Mouse (Mus musculus) liver, embryonic 14.5 days (tissue): ENCODE measurements at regions not wholly inside any gene's neighbourhood (a gene's known extent, or its start where the extent isn't known, plus 50 kb on each side); places are given as distances from the start of the nearest gene placed in this dataset.

ENCODE experiments used
- ATAC-seq: fragments of 200-750 bp; cut with Nextera tagmentation; 2 replicates; pipeline ENCODE4 v1.8.0; 2017; ENCODE audit warnings: moderate number of reproducible peaks, mild to moderate bottlenecking, moderate library complexity; ENCODE audit not compliant: insufficient read depth
- DNase-seq, 3 experiments: peaks; one replicate each; pipeline ENCODE4 v3.0.0-alpha.2; 2012 to 2013; ENCODE audit warnings: low read depth in 3 of 3, low spot score in 3 of 3
- H3K27ac ChIP-seq: fragments of 300-500 bp; sonication (generic); 2 replicates; pipeline ENCODE4 v1.5.1; 2014; ENCODE audit warnings: moderate library complexity, mild to moderate bottlenecking, control low read depth, inconsistent platforms
- H3K27me3 ChIP-seq: fragments of 300-500 bp; sonication (generic); 2 replicates; pipeline ENCODE4 v1.6.1; 2014; ENCODE audit warnings: mild to moderate bottlenecking, low read length, moderate library complexity; ENCODE audit not compliant: control insufficient read depth, insufficient read depth
- H3K36me3 ChIP-seq: fragments of 300-500 bp; sonication (generic); replicated peaks from 2 replicates; pipeline ENCODE4 v1.6.1; 2014; ENCODE audit warnings: low read depth; ENCODE audit not compliant: control insufficient read depth, insufficient read depth
- H3K4me1 ChIP-seq, 2 experiments: fragments of 200-500 bp in 1 of 2; fragments of 300-500 bp in 1 of 2; sonication (generic) in 1 of 2; replicated peaks; 2 replicates each; pipeline ENCODE4 v1.6.1; 2012 to 2014; ENCODE audit warnings: antibody characterized with exemption in 1 of 2, inconsistent platforms in 1 of 2, low read length in 1 of 2; ENCODE audit not compliant: control insufficient read depth in 2 of 2, insufficient read depth in 2 of 2
- H3K4me2 ChIP-seq: fragments of 300-500 bp; sonication (generic); 2 replicates; pipeline ENCODE4 v1.6.1; 2014; ENCODE audit warnings: low read depth, mild to moderate bottlenecking, control low read depth, moderate library complexity
- H3K4me3 ChIP-seq, 2 experiments: fragments of 200-500 bp in 1 of 2; fragments of 300-500 bp in 1 of 2; sonication (generic) in 1 of 2; 2 replicates each; pipeline ENCODE4 v1.5.1; 2012 to 2014; ENCODE audit warnings: low read depth in 2 of 2, low read length in 2 of 2, mild to moderate bottlenecking in 2 of 2, control low read depth in 1 of 2, inconsistent platforms in 1 of 2, moderate library complexity in 1 of 2; ENCODE audit not compliant: insufficient read depth in 1 of 2
- H3K9ac ChIP-seq: fragments of 300-500 bp; sonication (generic); replicated peaks from 2 replicates; pipeline ENCODE4 v1.6.1; 2014; ENCODE audit warnings: mild to moderate bottlenecking, control low read depth, moderate library complexity
- H3K9me3 ChIP-seq: fragments of 300-500 bp; sonication (generic); 2 replicates; pipeline ENCODE4 v1.6.1; 2016; ENCODE audit warnings: low read length, mixed read lengths; ENCODE audit not compliant: control insufficient read depth
- CTCF ChIP-seq: IDR thresholded peaks from 2 replicates; pipeline ENCODE4 v1.5.1; 2016; ENCODE audit warnings: antibody characterized with exemption, low read depth, control low read depth
- EP300 ChIP-seq: IDR thresholded peaks from 2 replicates; pipeline ENCODE4 v1.6.1; 2016; ENCODE audit warnings: antibody characterized with exemption, low read depth
- WGBS: fragments of 180-500 bp; shearing (Covaris S2); extraction: QIAGEN DNeasy Blood & Tissue Kit; methylation state at CpG from one replicate; pipeline ENCODE4 v1.1.7; 2014; ENCODE audit not compliant: insufficient replicate concordance; 5-methylcytosine and 5-hydroxymethylcytosine counted together

DNA sequence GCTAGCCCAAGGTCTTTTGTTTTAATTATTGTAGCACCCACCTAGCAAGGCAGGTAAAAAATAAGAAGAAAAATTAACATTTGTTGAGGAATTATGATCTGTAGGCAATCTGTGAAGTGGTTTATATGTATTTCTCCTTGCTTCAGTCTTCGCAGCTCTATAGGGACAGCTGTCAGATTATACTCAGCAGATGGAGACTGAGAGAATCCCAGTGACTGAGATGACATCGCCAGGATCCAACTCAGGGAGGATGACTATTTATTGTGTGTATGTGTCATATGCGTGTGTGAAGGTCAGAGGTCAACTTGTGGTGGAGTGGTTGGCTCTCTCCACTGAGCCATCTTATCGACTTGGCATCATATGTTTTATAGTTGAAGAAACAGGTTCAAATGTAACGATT, 362.0 kb upstream of the Chd6 start:
- Histone ChIP-seq H3K27ac (no peak overlapping the region), H3K27me3 (no peaks in the 10 kb centered on the region), H3K9ac (no peak overlapping the region), H3K9me3 (no peaks in the 10 kb centered on the region), H3K4me2 (no peak overlapping the region), H3K36me3 (no peaks in the 10 kb centered on the region), H3K4me1 (no peaks in the 10 kb centered on the region), H3K4me3 (no peak overlapping the region)
- WGBS = 57% methylated on average over 5 of the region's 5 CpGs
- ATAC-seq (no peak), DNase-seq (no peak)
- TF ChIP-seq EP300 = no peak
- TF ChIP-seq CTCF = no peak

DNA sequence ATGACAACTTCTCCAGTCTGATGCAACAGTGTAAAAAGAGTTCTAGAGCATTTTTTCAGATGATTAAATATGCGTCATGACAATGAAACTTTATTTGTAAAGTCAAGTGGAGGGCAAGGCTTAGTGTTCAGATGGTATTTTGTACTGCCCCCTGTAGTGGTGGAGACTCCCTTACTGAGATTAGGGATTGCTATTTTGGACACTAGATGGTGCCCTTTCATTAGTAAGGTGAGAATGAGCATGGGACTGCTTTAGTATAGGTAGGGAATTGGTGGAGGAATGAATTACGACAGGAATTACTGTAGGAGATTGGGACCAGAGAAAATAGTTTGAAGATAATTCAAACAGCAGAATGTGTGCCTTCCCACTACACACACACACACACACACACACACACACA, 361.1 kb upstream of the Chd6 start:
- no peaks in the 10 kb centered on the region for H3K9me3 ChIP-seq
- no peak overlapping the region for H3K27ac ChIP-seq
- no peaks in the 10 kb centered on the region for H3K27me3 ChIP-seq
- TF ChIP-seq CTCF (no peak), EP300 (no peak)
- 24% methylated on average over 2 of the region's 2 CpGs for WGBS
- H3K9ac ChIP-seq = no peak overlapping the region
- H3K4me1 ChIP-seq = no peaks in the 10 kb centered on the region
- DNase-seq = no peak
- no peak for ATAC-seq
- no peaks in the 10 kb centered on the region for H3K36me3 ChIP-seq
- H3K4me3 ChIP-seq = no peak overlapping the region
- H3K4me2 ChIP-seq = no peak overlapping the region

DNA sequence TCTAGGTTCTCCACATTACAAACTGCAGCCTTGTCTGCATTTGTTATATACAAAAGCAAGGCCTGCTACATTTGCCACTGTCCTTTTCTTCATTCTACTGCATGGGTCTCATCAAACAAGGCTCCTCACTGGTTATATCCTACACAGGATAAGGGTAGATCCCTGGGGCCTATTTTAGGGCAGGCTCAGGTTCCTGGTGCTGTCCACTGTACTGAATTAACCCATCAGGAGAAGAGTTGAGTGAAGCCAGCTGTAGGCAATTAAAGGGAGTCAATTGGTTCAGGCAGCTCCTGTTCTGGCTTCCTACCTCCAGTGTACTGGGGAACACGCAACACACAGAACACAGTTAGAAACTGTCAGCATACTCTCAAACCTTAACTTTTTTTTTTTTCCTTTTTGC, 358.2 kb upstream of the Chd6 start:
- Histone ChIP-seq H3K27me3 (no peaks in the 10 kb centered on the region), H3K27ac (no peak overlapping the region), H3K4me3 (no peak overlapping the region), H3K4me2 (no peak overlapping the region), H3K9ac (no peak overlapping the region), H3K36me3 (no peaks in the 10 kb centered on the region), H3K9me3 (no peaks in the 10 kb centered on the region), H3K4me1 (no peaks in the 10 kb centered on the region)
- WGBS = 35% methylated on average over 1 of the region's 1 CpGs
- ATAC-seq = no peak
- no peak for TF ChIP-seq EP300
- no peak for TF ChIP-seq CTCF
- no peak for DNase-seq

DNA sequence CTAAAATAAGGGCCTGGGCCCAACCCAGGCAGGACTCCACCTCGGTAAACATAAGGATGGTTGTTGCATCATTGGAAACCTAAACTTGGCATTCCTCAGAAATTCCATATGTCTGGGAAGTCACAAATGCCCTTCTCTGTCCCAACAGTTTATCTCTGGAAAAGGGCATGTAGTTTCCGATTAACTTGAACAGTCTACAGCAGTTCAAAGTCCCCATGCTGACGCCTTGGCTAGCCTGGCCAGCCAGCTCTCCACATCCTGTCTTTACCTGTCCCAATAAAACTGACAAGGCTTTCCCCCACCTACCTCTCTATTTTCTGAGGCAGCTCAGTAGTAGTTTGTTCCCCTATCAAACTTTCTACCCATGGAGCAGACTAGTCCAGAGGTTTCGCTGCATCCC, 351.7 kb upstream of the Chd6 start:
- Histone ChIP-seq H3K4me3 (no peak overlapping the region), H3K27me3 (no peaks in the 10 kb centered on the region), H3K4me1 (no peaks in the 10 kb centered on the region), H3K9ac (no peak overlapping the region), H3K36me3 (no peaks in the 10 kb centered on the region), H3K4me2 (no peak overlapping the region), H3K27ac (no peak overlapping the region), H3K9me3 (no peaks in the 10 kb centered on the region)
- WGBS = 67% methylated on average over 4 of the region's 4 CpGs
- TF ChIP-seq EP300 = no peak
- no peak for TF ChIP-seq CTCF
- DNase-seq (no peak), ATAC-seq (no peak)

DNA sequence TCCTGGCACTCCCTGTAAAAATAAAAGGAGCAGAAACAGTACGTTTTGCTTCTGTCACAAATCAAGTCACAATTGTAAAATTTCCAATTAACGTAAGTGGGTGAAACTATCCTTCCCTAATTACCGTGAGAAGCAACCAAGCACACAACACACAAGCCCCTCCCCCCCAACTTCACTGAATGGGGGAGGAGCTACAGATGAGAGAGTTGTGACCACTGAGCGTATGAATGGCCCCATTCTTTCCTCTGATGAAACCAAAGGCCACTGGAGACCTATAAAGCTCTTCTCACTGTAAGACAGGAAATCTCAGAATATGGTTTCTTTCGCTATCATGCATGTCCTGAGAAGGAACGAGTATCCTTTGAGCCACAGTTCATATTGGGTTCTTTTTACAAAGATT, 345.6 kb upstream of the Chd6 start:
- Histone ChIP-seq H3K36me3 (no peaks in the 10 kb centered on the region), H3K4me3 (no peak overlapping the region), H3K9ac (no peak overlapping the region), H3K27me3 (no peaks in the 10 kb centered on the region), H3K4me1 (no peaks in the 10 kb centered on the region), H3K9me3 (no peaks in the 10 kb centered on the region), H3K4me2 (no peak overlapping the region), H3K27ac (no peak overlapping the region)
- DNase-seq = no peak
- no peak for TF ChIP-seq CTCF
- no peak for TF ChIP-seq EP300
- WGBS = 62% methylated on average over 6 of the region's 6 CpGs
- ATAC-seq = no peak

DNA sequence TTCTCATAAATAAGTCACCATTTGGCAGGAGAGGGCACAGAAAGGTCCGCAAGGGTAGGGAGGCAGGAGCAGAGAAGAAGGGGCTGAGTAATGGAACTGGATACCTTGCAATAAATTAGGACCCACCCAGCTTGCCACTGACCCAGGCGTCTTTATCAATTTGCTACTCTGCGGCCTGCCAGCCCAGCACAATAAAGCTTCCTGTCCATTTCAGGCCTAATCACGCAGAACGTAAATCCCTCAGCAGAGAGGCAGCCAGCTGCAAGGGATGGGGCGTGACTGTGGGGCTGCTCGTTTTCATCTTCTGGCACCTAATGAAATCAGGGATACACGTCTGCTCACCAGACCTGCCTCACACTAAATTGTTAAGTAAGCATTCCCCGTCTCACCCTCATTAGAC, 324.9 kb upstream of the Chd6 start:
- Histone ChIP-seq H3K4me3 (no peak overlapping the region), H3K36me3 (no peaks in the 10 kb centered on the region), H3K4me2 (no peak overlapping the region), H3K9ac (no peak overlapping the region), H3K27ac (no peak overlapping the region), H3K4me1 (no peaks in the 10 kb centered on the region), H3K9me3 (no peaks in the 10 kb centered on the region), H3K27me3 (no peaks in the 10 kb centered on the region)
- ATAC-seq (no peak), DNase-seq (no peak)
- WGBS = 41% methylated on average over 9 of the region's 9 CpGs
- TF ChIP-seq EP300 (no peak), CTCF (no peak)
